Mouse (Mus musculus) brain, embryonic 14.5 days (tissue): ENCODE data around the gene Cpne6.

Experiments
- CTCF ChIP-seq: fragments of 200-500 bp; IDR thresholded peaks from 2 replicates; pipeline ENCODE4 v1.5.1; 2012; ENCODE audit warnings: inconsistent platforms, mild to moderate bottlenecking, moderate library complexity, borderline replicate concordance; ENCODE audit not compliant: insufficient read depth, insufficient read length; ENCODE audit errors: extremely low read depth
- POLR2A ChIP-seq: fragments of 200-500 bp; IDR thresholded peaks from 2 replicates; pipeline ENCODE4 v1.6.1; 2012; ENCODE audit warnings: mild to moderate bottlenecking, inconsistent platforms, borderline replicate concordance; ENCODE audit not compliant: poor library complexity, insufficient read depth, insufficient read length, severe bottlenecking; ENCODE audit errors: extremely low read depth

DNA sequence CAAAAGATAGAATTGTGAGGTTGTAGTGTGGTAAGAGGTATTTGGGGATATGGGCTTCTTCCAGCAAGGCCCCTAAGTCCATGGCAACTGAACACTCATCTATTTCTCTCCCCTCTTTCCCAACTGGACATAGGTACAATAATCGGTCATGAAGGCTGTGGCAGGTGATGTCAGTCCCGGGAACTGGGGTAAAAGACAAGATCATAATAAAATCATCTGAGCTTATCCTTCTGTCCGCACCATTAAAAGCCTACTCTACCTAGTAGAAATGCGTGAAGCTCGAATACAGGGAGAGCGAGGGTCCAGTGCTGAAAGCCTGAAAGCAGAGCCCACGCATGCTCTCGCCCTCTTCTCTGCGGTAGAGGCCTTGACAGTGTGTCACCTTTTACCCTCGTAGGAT, 30.6 kb upstream of the Cpne6 start:
- no peak for TF ChIP-seq CTCF
- no peak for TF ChIP-seq POLR2A
